Mouse (Mus musculus): ENCODE data around the gene Ostc. TPM values are rescaled to one million over a fixed set of nuclear protein-coding genes. Genes with fewer than 3 reads are reported as not detected.

Gene Ostc
- polyA plus RNA-seq, 2 experiments from 2014 or later, result 214 to 219 TPM

Other genes starting within 250 kb of the Ostc start
- under 1 TPM; 0.23 to 0.24 TPM for gene Etnppl, start 92.0 kb downstream of the Ostc start, polyA plus RNA-seq (2017; shearing (Covaris generic))
- 1,000 to 10,000 TPM; 1,918 to 2,174 TPM for gene Rpl34, start 21.0 kb upstream of the Ostc start, polyA plus RNA-seq (2017; shearing (Covaris generic))

Data from activated CD4-positive, CD25-positive, alpha-beta regulatory T cell, adult 4 months (primary cell).